Mouse (Mus musculus): ENCODE data around the gene Blm.

GRCm38 (mm10) chr7:80424722-80425121 lies 110.2 kb downstream of the Blm start:
- peak; percentile 47 for TF ChIP-seq RAD21 (IDR thresholded peaks at IDR 0.05; ENCODE audit: low read depth, low read length)
- peak in 1 of 2 experiments; percentile 57; a peak in 2 of 4 replicates for TF ChIP-seq CTCF (conservative IDR thresholded peaks at IDR 0.05 in 1 of 2, IDR thresholded peaks at IDR 0.05 in 1 of 2; ENCODE audit: low read depth in 2 of 2, low read length in 2 of 2)
- no peak for TF ChIP-seq BHLHE40 (IDR thresholded peaks at IDR 0.05; ENCODE audit: low read depth, low read length)
- TF ChIP-seq ZC3H11A (IDR thresholded peaks at IDR 0.05; ENCODE audit: low read depth, low read length) = no peak
- TF ChIP-seq ZNF384 (IDR thresholded peaks at IDR 0.05; ENCODE audit: low read depth, low read length) = no peak
- no peak for TF ChIP-seq KAT2A (IDR thresholded peaks at IDR 0.05; ENCODE audit: insufficient replicate concordance, low read length)
- TF ChIP-seq GABPA (IDR thresholded peaks at IDR 0.05; ENCODE audit: insufficient replicate concordance, low read depth, low read length) = no peak
- no peak for TF ChIP-seq CHD2 (IDR thresholded peaks at IDR 0.05; ENCODE audit: low read length)
- TF ChIP-seq MAX (IDR thresholded peaks at IDR 0.05; ENCODE audit: low read length) = no peak
- TF ChIP-seq JUND (conservative IDR thresholded peaks at IDR 0.05; ENCODE audit: low read depth, low read length) = no peak
- TF ChIP-seq HCFC1 (IDR thresholded peaks at IDR 0.05; ENCODE audit: low read depth, low read length) = no peak
- TF ChIP-seq POLR2A (IDR thresholded peaks at IDR 0.05; ENCODE audit: low read depth, low read length) = no peak
- TF ChIP-seq RCOR1 (conservative IDR thresholded peaks at IDR 0.05; ENCODE audit: low read depth, low read length) = no peak
- TF ChIP-seq USF1 (IDR thresholded peaks at IDR 0.05; ENCODE audit: low read depth, low read length) = no peak

All from CH12.LX (cell line).